Mouse (Mus musculus) G1E (cell line): ENCODE data around the gene Natd1.

ENCODE experiments used
- CTCF ChIP-seq: IDR thresholded peaks from 2 replicates; pipeline ENCODE4 v1.5.1; 2012; ENCODE audit warnings: low read depth, low read length, inconsistent platforms, mixed read lengths
- GATA1 ChIP-seq: IDR thresholded peaks from 2 replicates; pipeline ENCODE4 v1.6.1; 2012; ENCODE audit warnings: borderline replicate concordance, low read length, inconsistent platforms, mixed read lengths
- TAL1 ChIP-seq: conservative IDR thresholded peaks from 2 replicates; pipeline ENCODE4 v1.6.1; 2012; ENCODE audit warnings: low read depth, low read length, inconsistent platforms, mixed read lengths

DNA sequence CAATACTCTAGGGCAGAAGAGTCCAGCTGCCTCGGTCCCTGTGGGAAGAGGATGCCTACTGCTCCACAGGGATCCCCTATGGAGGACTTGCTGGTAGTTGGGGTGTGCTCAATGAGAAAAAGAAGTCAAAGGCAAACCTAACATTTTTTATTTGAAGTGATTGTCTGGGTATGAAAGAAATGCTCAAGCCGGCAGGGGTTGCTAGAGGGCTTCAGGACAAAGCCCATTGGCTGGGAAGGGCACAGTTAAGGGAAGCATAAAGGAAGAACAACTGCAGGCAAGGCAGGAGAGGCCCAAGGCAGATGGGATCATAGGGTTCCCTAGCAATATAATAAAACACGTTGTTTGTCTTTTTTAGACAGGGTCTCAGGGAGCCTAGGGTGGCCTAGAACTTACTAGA is 6.5 kb downstream of the Natd1 start:
- no peak for TF ChIP-seq CTCF
- no peak for TF ChIP-seq GATA1
- no peak for TF ChIP-seq TAL1
